Mouse (Mus musculus) testis, postnatal 10 days (tissue): Measurements from ENCODE around the gene Iars2.

Experiments
- DNase-seq: peaks from one replicate; pipeline ENCODE4 v3.0.0; 2021; ENCODE audit warnings: low spot score

Iars2 gene

DNA sequence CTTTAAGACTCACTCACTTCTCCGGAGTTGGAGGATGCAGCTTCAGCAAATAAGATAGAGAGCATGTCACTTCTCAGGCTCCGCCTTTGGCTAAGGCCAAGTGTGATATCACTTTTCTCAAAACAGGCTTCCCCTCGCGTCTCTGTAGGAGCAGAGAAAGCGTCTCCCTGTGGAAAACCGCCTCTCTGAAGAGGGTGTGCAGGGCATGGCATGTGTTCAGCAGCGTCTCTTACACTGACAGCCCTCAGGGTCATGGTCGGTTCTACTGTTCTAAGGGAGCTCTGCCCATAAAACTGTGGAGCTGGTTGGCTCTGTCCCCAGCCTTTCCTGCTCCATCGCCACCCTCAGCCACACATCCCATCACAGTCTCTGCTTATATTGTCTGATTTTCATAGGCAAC lies 49.9 kb downstream of the Iars2 start:
- no peak for DNase-seq

DNA sequence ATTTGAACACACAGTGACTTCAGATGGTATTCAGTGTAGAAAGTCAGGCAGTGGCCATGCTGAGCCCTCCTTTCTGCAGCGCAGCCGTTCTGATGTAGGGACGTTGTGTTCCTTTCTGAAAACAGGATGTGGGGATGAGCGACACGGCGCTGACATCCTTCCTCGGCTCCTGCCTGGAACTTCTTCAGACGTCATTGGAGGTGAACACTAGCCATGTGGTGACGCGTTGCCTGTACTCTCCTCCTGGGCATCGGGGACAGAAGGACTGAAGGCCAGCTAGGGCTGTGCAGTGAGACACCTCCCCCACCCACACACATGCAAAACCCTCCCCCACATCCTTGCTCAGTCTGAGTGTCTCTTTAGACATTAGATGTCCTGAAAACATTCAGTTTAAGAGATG lies 52.2 kb downstream of the Iars2 start:
- DNase-seq: no peak

DNA sequence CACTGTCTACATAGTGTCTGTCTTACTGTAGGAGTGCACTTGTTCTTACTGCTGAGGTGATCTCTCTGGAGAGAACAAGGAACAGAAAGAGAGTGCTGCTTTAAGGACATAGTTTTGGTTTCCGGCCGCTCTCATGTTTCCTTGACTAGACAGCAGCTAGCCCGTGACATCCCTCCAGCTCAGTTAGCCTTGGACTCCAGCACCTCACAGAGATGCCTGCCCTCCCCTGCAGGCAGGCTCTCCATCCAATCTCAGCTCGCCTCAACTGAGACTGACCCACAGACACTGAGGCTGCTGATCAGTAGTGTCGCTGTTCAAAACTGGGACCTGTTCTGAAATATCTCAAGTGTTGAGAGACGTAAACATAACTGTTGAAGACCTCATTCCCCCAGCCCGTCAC lies 53.2 kb downstream of the Iars2 start:
- no peak for DNase-seq

DNA sequence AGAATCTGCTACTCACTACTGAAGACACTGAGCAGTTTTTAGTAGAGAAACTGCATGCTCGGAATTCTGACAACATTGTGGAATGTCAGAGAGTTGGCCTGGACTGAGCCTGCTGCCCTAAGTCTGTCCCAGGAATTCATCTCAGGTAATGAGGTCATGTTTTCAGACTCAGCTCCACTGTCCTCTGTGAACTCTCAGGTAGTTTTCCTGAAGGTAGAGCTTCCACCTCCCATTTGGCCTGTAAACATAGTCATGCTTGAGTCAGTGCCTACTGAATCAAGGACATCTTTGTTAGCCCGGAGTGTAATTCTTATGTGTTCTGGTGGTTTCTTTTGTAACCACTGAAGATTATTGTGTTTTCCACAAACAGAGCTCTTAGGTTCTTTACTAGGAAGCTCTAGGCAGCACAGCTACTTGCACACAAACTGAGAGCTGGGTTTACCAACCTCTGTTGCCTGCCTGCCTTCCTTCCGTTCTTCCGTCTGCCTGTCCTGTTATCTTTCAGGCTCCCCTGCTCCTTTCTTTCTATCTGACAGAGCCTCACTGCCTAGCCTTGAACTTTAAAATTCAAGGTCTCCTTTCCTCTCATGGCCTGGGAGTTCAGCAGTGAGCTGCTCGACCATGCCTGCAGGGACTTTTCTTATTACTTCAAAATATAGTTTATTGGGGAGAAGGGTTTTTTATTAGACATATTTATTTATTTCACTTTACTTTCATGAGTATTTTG lies 54.2 kb downstream of the Iars2 start:
- DNase-seq: no peak

DNA sequence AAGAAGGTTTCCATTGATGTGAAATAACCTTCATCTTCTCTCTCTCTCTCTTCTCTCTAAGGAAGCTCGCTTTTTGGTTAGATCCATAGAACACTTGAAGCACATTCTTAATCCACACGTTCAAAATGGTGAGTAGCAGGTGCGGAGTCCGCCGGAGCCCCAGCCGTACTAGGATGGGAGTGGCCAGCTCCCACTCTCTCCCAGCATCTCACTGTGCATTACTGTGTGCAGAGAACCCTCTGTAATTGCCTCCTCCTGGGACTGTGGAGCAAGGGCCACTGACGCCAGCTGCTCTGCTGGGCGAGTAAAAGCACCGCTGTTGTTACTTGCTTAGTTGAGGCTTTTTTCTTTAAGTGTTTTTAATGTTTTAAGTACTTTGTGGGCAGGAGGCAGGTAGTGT lies 57.8 kb downstream of the Iars2 start:
- no peak for DNase-seq

DNA sequence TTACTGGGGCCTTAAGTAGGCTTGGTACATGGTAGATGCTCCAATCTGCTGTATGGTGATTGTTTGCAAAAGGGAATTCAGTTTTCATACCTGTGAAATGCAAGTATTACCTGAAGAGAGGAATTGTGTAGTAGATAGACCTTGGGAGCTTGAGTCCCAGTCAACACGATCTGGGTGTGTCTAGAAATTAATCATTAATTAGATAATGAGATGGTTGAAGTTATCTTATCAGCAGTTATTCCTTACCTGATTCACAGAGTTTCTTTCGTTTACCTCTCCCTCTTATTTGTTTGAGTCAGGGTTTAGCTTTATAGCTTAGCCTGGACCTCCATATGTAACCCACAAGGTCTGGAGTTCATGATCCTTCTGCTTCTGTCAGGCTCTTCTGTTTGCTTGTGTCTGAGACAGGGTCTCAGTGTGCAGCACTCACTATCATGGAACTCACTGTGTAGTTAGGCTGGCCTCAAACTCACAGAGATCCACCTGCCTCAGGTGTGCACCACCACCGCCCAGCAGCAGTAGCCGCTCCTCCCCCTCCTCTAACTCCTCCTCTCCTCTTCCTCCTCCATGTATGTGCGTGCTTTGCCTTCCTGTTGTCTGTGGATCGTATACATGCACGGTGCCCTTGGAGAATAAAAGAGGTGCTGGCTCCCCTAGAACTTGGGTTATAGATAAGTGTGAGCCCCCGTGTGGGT lies 58.6 kb downstream of the Iars2 start:
- DNase-seq: no peak

DNA sequence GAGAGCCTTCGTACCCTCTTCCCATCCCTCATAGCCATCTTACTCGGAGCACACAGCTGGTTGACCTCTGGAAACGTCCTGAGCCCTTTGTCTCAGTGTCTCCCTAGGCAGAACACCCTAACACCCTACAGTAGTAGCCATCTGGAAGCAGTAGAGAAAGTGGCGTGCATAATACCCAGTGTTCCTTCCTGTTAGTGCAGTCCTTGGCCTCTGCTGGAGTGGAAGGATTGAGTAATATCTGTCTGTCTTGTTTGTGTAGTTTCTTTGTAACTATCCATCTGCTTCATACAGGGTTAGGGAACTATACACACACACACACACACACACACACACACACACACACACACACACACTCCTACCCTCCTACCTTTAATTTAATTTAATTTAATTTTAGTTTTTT lies 60.5 kb downstream of the Iars2 start:
- DNase-seq: no peak

DNA sequence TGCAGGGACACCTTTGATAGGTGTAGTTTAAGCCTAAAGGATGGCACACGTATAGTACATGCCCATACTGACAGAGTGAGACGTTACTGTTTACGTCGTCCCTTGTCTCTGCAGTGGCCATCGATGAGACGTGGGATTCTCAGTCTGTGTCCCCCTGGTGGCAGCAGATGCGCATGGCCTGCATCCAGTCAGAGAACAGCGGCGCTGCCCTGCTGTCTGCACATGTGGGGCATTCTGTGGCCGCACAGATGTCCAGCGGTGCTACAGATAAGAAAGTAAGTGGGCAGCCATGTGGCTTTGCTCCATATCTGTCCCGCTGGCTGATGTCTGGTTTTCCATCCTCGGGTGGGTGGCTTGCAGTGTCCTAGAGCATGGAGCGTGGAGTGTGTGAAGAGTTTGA lies 66.6 kb downstream of the Iars2 start:
- peak; percentile 72 for DNase-seq

DNA sequence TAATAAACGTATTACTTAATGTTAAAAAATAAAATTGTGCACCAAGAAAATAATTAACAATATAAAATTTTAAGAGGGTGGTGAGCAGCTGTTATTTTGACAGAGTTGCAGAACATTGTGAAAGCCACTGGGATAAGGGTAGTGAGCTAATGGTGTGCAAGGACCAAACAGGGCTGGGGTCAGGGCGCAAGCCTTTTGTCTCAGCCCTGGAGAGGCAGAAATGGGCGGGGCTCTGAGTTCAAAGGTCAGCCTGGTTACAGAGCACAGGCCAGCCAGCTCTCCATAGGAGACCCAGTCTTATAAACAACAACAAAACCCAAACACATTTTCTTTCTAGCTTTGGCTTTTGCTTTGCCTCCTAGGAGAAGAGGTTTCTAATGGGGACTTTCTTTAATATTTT lies 72.4 kb downstream of the Iars2 start:
- DNase-seq: peak; percentile 58

DNA sequence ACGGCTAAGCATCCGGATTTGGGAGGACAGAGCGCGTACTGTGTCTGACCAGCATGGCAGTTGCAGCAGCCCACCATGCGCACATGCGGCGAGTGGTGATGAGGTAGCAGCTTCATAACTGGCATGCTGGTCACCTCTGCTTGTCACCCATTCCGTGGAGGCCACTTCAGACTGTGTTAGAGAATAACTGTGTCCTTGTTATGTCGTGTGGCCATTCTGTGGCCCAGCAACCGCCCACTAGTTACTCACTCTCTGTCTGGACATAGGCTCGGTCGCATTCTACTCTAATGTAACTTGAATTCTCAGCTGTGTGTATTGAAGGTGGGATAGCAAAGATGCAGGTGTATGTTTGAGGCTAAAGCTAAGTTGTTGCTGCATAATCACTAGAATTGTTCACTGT lies 73.9 kb downstream of the Iars2 start:
- DNase-seq: no peak

DNA sequence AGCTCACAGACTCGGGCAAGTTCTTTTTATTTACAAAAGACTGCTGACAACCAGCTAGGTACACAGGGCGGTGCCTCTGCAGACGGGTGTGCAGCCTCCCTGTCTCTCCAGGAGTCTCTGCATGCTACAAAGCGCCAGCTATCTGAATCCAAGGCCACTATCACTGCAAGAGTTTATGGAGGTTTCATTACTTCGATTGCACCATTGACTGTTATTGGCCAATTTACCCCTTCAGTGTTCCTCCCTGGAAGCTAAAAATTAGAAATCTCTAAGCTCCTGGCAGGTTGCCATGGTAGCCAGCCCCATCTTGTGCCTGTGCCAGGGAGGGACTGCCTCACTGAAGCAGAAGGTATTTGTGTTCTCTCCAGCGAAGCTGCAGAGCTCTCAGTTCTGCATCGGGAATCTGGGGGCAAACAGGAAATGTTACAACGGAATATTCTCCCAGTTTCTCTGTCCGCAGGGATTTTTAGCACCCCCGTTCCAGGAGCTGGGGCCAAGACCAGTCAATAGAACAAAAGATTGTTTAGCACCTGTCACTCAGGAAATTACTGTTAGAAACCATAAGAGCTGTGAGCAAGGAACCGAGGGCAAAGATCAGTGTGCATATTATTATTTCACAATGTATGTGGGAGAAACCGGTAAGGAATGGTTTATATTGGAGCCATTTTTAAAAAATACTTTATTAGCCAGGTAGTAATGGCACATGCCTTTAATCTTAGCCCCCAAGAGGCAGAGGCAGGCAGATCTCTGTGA lies 75.9 kb downstream of the Iars2 start:
- no peak for DNase-seq

DNA sequence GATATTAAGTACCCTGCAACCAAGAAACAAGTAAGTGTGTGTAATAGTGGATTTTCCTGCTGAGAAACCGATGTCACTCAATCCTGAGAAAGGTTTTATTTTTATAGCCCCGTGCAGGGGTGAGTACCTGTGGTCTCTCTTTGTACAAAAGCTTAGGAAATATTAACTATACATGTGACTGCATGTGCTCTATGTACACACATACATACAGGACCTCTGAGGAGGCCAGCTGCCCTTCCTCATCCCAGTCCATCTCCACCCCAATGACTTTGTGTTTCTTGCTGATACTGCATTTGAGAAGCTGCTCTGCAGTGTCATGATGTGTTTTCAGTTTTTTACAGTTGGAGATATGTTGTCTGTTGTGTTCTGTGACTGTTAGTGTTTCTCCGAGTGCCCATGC lies 76.8 kb downstream of the Iars2 start:
- DNase-seq: no peak

DNA sequence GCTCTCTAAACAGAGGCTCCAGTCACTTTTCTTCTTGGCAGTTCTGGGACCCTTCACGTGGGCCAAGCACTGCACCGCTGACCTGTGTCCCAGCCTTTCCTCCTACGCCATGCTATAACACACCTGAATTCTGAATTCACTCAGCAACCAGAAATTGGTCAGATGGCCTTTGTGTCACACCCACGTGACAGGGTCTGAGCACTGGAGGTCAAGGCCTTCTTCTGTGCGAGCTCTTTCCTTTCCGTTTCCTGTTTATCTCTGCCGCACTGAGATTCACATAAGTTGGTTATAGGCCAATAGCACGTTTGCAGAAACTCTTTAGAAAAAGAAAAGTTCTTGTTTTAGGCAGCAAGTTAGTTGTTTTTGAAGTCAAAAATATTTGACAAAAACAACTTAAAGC lies 80.5 kb downstream of the Iars2 start:
- no peak for DNase-seq

DNA sequence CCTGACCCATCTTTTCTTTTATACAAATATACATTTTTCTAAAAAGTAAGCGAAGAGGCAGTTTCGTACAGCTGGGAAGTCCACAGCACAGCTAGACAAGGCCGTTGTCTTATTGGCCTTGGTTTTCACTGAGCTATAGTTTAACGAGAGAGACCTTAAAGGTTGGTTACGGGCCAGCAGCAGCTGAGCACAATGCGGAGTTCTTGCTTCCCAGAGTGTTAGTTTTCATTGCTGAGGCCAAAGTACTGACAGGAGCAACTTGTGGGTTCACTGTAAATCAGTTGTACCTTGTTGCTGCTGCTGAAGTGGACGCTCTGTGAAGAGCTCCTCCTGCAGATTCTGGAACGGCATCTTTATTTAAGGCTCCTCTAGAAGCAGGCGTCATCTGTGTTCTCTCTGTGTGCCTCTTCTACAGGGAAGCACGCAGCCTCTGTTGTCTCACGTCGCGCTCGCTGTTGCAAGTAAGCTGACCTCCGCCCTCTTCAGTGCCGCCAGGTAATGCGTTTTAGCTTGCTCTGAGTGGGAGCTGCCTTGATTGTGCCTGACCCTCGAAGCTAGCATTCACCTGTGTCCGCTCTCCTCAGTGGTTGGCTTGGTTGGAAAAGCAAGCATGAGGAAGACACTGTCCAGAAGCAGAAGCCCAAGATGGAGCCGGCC lies 81.6 kb downstream of the Iars2 start:
- no peak for DNase-seq

DNA sequence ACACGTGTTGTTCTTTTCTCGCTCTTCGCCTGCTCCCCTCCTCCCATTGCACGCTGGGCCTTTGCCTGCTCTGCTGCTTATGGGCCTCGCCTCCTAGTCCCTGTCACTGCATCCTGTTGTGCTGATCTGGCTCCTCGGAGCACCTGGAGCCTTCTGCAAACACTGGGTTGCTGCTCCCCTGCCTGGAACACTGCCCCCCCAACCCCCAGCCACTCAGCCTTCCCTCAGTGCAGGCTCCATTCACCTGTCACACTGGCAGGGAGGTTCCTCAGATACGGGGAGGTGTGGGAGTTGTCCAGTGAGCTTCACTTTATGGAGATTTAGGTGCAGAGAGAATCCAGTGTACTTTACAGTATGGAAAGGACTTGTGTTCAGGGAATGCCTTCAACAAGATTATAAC lies 83.7 kb downstream of the Iars2 start:
- no peak for DNase-seq

DNA sequence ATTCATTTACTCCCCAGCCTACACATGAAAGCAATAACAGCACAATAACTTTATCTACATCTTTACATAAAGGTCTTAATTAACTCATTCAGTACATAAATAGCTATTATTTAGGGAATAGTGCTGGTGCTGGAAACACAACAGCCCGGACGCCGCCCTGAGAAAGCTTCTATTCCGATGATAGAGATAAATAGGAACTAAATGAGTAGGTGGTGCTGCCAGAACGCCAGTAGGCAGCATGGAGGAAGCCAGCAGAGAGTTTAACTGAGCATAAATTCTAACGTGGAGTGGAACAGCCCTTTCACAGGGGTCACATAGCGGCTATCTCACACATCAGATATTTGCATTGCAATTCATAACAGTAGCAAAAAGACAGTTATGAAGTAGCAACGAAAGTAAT lies 86.2 kb downstream of the Iars2 start:
- no peak for DNase-seq

DNA sequence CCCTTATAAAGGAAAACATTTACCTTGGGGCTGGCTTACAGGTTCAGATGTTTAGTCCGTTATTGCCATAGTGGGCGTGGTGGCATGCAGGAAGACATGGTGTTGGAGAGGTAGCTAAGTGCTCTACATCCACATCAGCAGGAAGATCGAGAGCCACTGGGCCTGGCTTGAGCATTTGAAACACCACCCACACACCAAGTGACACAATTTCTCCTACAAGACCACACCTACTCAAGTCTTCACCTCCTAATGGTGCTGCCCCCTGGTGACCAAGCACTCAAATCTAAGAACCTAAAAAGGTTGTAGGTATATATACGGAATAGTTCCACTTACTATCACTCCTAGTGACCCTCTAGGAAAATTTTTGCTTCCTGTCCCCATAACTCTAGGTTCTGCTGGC lies 92.7 kb downstream of the Iars2 start:
- DNase-seq: no peak

DNA sequence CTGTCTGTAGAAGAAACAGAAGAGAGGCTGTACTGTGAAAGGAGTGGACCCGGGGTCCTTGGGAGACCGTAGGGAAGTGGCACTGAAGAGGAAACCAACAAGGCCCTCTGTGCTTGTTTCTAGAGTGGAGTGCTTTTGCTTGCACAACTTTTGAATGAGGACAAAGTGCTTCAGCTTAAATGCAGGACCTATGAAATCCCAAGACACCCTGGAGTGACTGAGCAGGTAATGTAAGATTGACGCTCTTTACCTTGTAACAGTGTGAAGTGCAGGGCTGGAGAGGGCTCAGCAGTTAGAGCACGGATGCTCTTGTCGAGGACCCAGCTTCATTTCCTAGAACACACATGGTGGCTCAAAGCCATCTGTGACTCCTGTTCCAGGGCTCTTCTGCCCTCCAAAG lies 93.4 kb downstream of the Iars2 start:
- no peak for DNase-seq
